Mouse (Mus musculus) ES-E14 (cell line): ENCODE results near the gene Fbxo7. TPM values are rescaled to one million over a fixed set of nuclear protein-coding genes. Genes with fewer than 3 reads are reported as not detected.

Source experiments
- DNase-seq: peaks from one replicate; pipeline ENCODE4 v3.0.0-alpha.2; 2013; ENCODE audit warnings: low read depth, low spot score
- H3K27ac ChIP-seq: 2 replicates; pipeline ENCODE4 v1.5.1; 2012; ENCODE audit warnings: low read depth, mild to moderate bottlenecking, low read length, moderate library complexity, mixed read lengths; ENCODE audit not compliant: poor library complexity, insufficient read depth, severe bottlenecking
- H3K36me3 ChIP-seq: 2 replicates; pipeline ENCODE4 v1.6.1; 2012; ENCODE audit warnings: mild to moderate bottlenecking, low read length, moderate library complexity, mixed read lengths; ENCODE audit not compliant: control insufficient read depth, poor library complexity, insufficient read depth, severe bottlenecking
- H3K4me1 ChIP-seq, 2 experiments: fragments of 150-350 bp in 1 of 2; sonication (generic) in 1 of 2; 2 replicates each; pipeline ENCODE4 v1.6.1; 2012; ENCODE audit warnings: low read length in 2 of 2, mild to moderate bottlenecking in 1 of 2, mixed read lengths in 1 of 2; ENCODE audit not compliant: control insufficient read depth in 2 of 2, insufficient read depth in 2 of 2, poor library complexity in 1 of 2
- H3K4me3 ChIP-seq, 2 experiments: fragments of 150-350 bp in 1 of 2; sonication (generic) in 1 of 2; 2 replicates each; pipeline ENCODE4 v1.5.1; 2012; ENCODE audit warnings: low read length in 2 of 2, low read depth in 1 of 2, mild to moderate bottlenecking in 1 of 2, mixed read lengths in 1 of 2; ENCODE audit not compliant: insufficient read depth in 1 of 2, poor library complexity in 1 of 2, severe bottlenecking in 1 of 2
- H3K9ac ChIP-seq: 2 replicates; pipeline ENCODE4 v1.6.1; 2012; ENCODE audit warnings: low read depth, mild to moderate bottlenecking, low read length, mixed read lengths; ENCODE audit not compliant: poor library complexity, insufficient read depth, severe bottlenecking
- H3K9me3 ChIP-seq: fragments of 150-350 bp; sonication (generic); 2 replicates; pipeline ENCODE4 v1.6.1; 2012; ENCODE audit warnings: low read depth, mild to moderate bottlenecking, low read length; ENCODE audit not compliant: control insufficient read depth, insufficient read depth
- CHD2 ChIP-seq: IDR thresholded peaks from 2 replicates; pipeline ENCODE4 v1.6.1; 2014; ENCODE audit warnings: mild to moderate bottlenecking, low read depth, low read length, inconsistent platforms
- HCFC1 ChIP-seq: IDR thresholded peaks from 2 replicates; pipeline ENCODE4 v1.6.1; 2012; ENCODE audit warnings: low read length, inconsistent platforms, borderline replicate concordance; ENCODE audit not compliant: insufficient read depth
- MAFK ChIP-seq: IDR thresholded peaks from 2 replicates; pipeline ENCODE4 v1.6.1; 2014; ENCODE audit warnings: mild to moderate bottlenecking, low read depth, low read length, inconsistent platforms; ENCODE audit not compliant: insufficient read depth
- ZC3H11A ChIP-seq: IDR thresholded peaks from 2 replicates; pipeline ENCODE4 v1.6.1; 2012; ENCODE audit warnings: low read depth, mild to moderate bottlenecking, inconsistent platforms, low read length, borderline replicate concordance
- ZNF384 ChIP-seq: IDR thresholded peaks from 2 replicates; pipeline ENCODE4 v1.6.1; 2012; ENCODE audit warnings: low read depth, low read length, inconsistent platforms
- in situ Hi-C, 2 experiments: fragments of 600-800 bp; cut with MboI; formaldehyde crosslinking; loops; one replicate each; pipeline ENCODE4 v1.15.1; 2025; ENCODE audit warnings: low sequenced_read_pairs in 2 of 2, inconsistent platforms in 1 of 2; ENCODE audit not compliant: unreplicated experiment in 2 of 2
- total RNA-seq: library from RNA; depleted of rRNA; stranded (reverse); fragments of 300-350 nt; gene quantifications from 2 replicates; pipeline ENCODE4 v1.2.3, GENCODE M21; 2012

Gene Fbxo7
- total RNA-seq, 1 experiment: 16.3 TPM

DNA sequence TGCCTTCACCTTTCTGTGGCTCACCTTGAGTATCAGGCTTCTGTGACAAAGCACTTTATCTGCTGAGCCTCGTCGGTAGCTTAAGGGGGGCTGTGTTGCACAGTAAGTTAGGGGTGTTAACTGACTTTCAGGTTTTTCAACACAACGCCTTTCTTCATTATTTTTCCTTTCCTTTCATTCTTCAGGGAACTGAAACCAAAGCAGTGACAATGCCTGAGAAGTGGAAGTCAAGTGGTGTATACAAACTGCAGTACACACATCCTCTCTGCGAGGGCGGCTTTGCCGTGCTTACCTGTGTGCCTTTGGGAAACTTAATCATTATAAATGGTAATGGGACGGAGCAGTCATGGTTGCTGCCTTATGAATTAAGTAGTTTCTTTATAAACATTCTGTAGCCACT lies 9.0 kb downstream of the Fbxo7 start:
- in situ Hi-C loops: no loop called here
- no peaks in the 10 kb centered on the region for H3K9me3 ChIP-seq
- no peak overlapping the region for H3K27ac ChIP-seq
- TF ChIP-seq HCFC1 (no peak), ZNF384 (no peak), CHD2 (no peak), MAFK (no peak), ZC3H11A (no peak)
- H3K4me1 ChIP-seq: no peaks in the 10 kb centered on the region
- no peak overlapping the region for H3K4me3 ChIP-seq
- H3K36me3 ChIP-seq: peaks cover 22% of the 10 kb centered on the region
- no peak overlapping the region for H3K9ac ChIP-seq
- no peak for DNase-seq

DNA sequence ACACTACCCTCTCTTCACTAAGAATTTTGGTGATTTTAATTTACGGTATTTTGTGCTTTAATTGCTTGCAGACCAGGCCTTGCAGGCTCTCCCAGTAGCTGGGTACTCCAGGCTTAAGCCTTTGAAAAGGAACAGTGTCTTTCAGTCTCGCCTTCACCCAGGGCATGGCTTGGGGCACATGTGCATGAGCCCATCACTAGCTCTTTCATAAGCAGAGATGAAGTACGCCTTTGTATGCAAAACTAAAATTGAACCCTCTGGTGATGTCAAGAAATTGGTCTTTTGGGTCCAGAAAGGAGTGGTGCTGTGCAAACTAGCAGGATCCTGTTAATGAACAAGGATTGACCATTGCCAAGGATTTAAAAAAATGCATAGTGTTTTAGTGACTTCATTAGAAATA lies 10.7 kb downstream of the Fbxo7 start:
- DNase-seq: no peak
- peaks cover 24% of the 10 kb centered on the region for H3K36me3 ChIP-seq
- no peaks in the 10 kb centered on the region for H3K9me3 ChIP-seq
- in situ Hi-C loops: no loop called here
- H3K27ac ChIP-seq: no peak overlapping the region
- H3K9ac ChIP-seq: no peak overlapping the region
- no peaks in the 10 kb centered on the region for H3K4me1 ChIP-seq
- no peak overlapping the region for H3K4me3 ChIP-seq
- no peak for TF ChIP-seq MAFK
- no peak for TF ChIP-seq CHD2
- TF ChIP-seq ZC3H11A: no peak
- no peak for TF ChIP-seq ZNF384
- no peak for TF ChIP-seq HCFC1

DNA sequence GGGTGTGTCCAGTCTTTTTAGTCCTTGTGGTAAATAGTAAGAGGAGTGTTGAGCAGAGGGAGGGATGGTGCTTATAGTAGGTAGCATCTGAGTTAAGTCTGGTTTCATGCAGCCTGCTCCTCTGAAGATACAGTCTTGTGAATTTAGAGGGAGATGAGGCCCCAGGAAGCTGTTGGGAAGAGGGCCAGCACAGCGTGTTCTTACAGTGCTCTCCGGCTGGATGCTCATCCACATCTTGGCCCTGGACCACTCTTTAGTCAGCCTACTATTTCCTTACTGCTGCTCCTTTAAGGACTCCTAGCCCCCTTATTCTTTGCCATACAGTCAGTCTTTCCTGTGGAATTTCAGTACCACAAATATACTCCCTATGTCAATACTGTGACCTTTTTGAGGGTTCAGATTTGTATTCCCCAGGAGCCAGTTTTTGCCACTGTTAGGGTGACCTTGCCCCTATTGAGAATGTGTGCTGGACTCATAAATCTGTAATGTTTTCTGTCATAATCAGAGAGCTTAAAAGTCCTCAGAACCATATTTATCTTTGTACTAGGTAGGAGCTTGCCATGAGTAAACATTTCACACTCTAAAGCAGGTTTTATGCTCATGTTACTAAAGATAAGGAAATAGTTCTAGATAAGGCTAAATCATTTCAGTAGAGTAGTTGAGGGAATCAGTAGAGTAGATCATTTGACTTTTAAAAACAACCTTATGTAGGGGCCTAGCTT lies 12.4 kb downstream of the Fbxo7 start:
- Histone ChIP-seq H3K4me3 (no peak overlapping the region), H3K36me3 (peaks cover 24% of the 10 kb centered on the region), H3K4me1 (no peaks in the 10 kb centered on the region), H3K27ac (no peak overlapping the region), H3K9me3 (no peaks in the 10 kb centered on the region), H3K9ac (no peak overlapping the region)
- in situ Hi-C loops: no loop called here
- no peak for TF ChIP-seq HCFC1
- TF ChIP-seq ZNF384: no peak
- no peak for TF ChIP-seq ZC3H11A
- TF ChIP-seq CHD2: no peak
- no peak for TF ChIP-seq MAFK
- DNase-seq: no peak

DNA sequence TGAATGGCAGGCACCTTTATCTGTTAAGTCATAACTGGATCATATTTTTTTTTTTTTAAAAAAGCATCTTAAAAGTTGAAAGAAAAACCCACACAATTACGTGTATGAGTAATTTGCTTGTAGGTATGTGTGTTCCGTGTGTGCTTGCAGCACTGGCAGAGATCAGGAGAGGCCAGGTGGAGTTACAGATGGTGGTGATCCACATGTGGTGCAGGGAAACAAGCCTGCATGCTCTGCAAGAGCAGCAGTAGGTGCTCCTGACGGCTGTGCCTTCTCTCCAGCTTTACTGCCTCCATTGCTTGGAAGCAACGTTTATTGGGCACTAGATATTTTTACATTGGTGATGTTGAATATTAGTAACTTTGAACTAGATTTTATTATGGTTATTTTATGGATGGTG lies 21.9 kb downstream of the Fbxo7 start:
- DNase-seq: no peak
- peaks cover 15% of the 10 kb centered on the region for H3K36me3 ChIP-seq
- no peak overlapping the region for H3K9ac ChIP-seq
- no peak overlapping the region for H3K4me3 ChIP-seq
- TF ChIP-seq MAFK: no peak
- TF ChIP-seq ZNF384: no peak
- no peak for TF ChIP-seq HCFC1
- TF ChIP-seq CHD2: no peak
- no peak for TF ChIP-seq ZC3H11A
- H3K4me1 ChIP-seq: no peaks in the 10 kb centered on the region
- H3K27ac ChIP-seq: no peak overlapping the region
- H3K9me3 ChIP-seq: no peaks in the 10 kb centered on the region
- in situ Hi-C loops: no loop called here

DNA sequence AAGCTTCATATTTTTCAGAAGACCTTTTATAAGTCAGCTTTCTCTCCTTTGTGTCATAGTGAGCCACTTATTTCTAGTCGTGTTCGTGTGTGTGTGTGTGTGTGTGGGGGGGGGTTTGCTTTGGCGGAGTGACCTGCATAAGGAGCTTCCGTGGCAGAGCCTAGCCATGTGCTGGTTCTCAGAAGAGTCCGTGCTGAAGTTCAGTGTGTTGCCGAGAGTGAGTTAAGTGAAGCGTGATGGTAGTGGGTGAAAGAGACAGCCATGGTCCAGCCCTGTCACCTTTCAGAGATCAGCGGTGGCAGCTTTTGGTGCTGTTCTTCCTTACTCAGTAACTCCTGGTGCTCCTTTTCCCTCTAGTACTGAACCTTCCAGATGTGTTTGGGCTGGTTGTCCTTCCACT lies 22.3 kb downstream of the Fbxo7 start:
- no peak overlapping the region for H3K4me3 ChIP-seq
- no peak for DNase-seq
- TF ChIP-seq MAFK: no peak
- TF ChIP-seq HCFC1: no peak
- peaks cover 15% of the 10 kb centered on the region for H3K36me3 ChIP-seq
- no peak overlapping the region for H3K27ac ChIP-seq
- H3K9me3 ChIP-seq: no peaks in the 10 kb centered on the region
- no peaks in the 10 kb centered on the region for H3K4me1 ChIP-seq
- in situ Hi-C loops: no loop called here
- H3K9ac ChIP-seq: no peak overlapping the region
